Mouse (Mus musculus) right cerebral cortex, adult 2 months (tissue): ENCODE measurements around the gene Gm17018.
A peak's percentile ranks its signal among the peaks of the same experiment; 100 is the strongest.

Experiments used
- DNase-seq, 2 experiments: peaks; one replicate each; pipeline ENCODE4 v3.0.0; 2021 to 2022; ENCODE audit warnings: low spot score in 2 of 2

The Gm17018 gene

DNA sequence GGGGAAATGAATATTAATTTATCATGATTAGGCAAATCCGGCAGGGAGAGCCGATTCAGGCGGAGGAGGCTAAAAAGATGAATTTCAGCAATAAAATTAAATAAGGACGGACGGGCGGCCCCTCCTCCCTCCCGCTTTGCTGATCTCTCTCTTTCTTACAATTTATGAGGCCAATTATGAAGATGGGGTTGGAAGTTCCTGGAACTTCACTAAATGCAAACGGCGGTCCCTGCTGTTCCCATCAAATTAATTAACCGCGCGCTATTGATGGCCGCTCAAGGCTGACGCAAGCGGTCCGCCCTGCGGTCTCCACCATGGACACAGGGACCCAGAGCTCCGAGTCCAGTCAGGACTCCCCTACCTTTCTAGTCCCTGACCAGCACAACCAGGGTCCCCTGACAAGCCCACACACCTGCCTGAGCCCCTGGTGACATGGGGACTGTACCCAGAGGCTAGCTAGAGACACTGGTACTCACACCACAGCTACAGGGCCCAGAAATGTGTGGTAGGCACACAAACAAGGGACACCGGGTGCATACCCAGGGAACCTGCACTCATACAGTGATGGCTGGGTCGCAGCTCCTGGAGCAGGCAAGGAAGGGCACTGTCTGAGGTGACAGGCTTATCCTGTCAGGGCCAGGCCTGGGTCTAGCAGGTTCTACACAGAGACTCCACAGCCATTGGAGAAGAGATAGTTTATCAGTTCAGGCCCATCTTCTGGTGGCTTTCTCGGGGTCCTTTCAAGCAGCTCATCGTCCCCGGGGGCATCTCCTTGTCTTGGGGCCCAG, 11.1 kb upstream of the Gm17018 start:
- no peak for DNase-seq

GRCm38 (mm10) chr19:45549948-45550347, 10.5 kb upstream of the Gm17018 start:
- no peak for DNase-seq

DNA sequence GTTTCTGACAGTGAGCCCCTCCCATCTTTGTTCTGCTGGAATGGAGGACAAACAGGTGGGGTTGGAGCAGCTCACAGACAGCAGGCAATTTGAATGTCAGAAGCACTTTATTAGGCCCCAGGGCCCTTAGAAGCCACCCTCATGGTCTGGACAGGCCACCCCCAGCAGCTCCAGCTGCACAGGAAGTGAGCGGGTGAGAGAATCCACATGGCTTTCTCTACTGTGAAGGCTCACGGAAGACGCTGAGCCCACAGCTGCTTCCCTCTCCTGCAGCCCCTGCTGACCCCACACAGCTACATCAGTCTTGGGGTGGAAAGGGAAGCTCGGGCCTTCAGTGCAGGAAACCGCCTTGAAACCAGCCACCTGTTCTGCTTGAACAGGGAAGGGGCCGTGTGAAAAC, 8.2 kb upstream of the Gm17018 start:
- DNase-seq, result no peak

GRCm38 (mm10) chr19:45554136-45554535, 6.3 kb upstream of the Gm17018 start:
- no peak for DNase-seq

DNA sequence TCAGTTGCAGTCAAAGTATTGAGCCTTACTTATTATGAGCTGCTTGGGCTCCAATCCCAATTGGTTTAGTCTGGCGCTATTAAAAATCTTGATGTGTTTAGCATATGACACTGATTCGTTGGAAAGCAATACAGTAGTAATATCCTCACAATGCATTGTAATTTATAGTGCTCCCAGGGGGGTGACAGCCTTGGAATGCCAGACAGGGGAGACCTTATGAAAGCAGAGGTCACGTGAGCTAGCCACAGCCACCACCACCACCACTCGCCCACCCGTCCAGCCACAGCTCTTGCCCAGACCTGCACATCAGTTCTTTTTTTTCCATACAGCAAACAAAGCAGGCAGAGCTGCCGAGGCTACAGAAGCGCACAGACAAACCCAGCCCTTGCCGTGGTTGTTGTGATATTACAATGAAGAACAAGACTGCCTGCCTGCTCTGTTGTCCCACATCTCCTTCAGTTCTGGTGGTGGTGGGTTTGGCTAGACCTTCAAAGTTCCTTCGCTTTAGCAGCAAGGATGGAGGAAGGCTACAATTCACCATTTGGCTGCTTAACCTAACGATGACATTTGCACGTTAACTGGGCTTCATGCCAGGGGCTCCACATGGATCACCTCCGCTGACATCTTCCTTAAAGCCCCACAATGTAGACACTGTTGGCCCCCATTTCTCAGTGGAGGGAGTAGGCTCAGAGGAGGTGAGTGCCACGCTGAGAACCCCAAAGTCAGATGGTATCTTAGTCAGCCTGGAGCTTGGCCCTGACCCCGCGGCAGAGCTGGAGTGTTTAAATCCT, 5.7 kb downstream of the Gm17018 start:
- DNase-seq, result no peak

- no peak for DNase-seq
Observed at GRCm38 (mm10) chr19:45567367-45567766, 7.0 kb downstream of the Gm17018 start.

- no peak for DNase-seq
Observed at GRCm38 (mm10) chr19:45573033-45573432, 12.6 kb downstream of the Gm17018 start.

GRCm38 (mm10) chr19:45573861-45574267, 13.4 kb downstream of the Gm17018 start:
- DNase-seq, result peak; percentile 79 to 80

DNA sequence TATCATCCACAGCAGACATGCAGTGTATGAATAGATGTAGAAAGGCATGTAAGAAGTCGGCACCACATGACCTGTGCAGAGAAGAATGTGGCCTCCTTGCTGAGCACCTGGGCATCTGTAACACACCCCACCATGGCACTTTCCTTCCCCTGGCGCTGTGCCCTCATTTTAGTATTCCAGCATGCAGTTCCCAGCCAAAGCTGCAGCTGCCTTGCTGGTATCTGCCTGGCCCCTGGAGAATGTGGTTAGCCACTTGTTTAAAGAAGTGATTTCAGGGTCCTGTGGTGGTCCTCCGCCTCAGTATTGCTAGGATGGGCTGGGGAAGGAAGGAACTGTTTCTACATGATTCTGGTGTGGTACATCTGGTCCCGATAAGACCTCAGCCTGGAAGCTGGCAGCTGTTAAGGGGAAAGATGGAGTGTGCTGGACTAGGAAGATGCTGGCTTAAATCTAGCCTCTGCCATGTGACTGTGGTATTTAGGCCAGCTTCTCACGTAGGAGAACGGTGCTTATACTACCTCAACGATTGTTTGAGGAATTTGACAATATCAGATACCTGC, 14.0 kb downstream of the Gm17018 start:
- DNase-seq, result no peak

DNA sequence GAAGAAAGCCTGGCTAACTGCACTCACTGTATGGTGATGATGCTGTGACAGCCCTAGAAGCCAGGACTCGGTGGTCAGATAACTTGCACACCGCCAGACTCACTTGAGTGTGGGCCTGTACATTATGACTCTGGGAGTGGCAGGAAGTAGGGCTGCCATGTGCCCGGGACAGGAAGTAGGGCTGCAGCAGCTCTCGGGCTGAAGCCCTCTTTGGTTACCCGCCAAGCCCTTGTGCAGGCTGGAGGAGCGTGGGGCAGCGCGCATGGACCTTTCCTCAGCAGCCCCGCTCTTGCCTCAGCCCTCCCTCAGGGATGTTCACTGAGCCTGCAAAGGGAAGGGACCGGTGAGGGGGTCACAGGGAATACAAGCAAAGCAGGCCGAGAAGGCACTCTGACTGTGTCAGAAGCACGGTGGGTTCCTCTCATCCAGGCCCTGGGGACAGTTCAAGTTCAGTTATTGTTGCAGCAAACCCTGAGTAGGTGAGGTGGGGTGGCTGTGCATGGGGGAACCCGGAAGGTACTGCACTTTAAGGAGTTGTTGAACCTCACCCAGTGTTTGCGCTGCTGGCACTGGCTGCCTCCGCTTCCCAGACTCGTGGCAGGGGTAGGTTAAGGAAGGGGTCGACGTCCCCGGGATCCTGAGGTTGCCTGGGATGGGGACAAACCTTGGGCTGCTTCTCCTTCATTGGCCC, 14.7 kb downstream of the Gm17018 start:
- no peak for DNase-seq

DNA sequence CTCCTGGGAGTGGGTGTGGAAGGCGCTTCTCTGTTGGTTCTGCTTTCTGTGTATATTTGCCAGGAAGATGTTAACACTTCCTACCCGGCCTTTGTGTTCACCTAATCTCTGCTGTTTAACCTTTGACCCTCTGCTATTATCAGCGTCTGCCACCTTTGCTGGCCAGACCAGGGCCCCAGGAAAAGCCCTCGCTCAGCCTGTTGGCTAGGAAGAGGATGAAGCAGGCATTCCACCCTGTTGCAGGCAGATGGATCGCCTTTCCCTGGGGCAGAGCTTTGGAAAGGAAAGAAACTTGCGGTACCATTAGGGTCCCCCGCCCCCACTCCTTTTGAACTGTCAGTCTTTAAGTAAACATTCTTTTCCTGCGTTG, 15.2 kb downstream of the Gm17018 start:
- DNase-seq, result no peak

DNA sequence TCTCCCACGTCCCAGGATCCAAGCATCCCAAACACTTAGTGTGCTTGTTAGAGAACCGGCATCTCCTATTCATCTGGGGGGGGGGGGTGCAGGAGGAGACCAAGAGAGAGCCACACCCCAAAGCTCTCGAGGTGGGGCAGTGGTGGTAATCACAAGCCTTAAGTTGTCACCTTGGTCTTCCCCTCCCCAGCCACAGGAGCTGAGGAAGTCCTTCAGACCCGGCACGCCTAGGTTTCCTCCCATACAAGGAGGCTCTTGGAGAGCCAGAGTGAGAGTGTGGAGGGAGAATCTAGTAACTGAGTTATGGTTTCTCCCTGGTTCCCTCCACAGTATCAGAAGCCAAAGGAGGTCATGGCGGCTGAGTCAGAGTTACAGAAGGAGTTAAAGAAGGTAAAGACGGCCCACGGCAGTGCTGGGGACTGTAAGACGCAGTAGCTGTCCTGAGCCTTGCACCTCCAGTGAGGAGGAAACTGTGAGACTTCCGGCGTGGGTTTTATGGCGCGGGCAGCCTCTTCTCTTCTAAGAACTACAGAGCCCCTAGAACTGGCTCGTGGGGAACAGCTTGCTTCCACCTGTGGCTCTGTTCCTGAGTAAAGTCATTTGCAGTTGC, 16.8 kb downstream of the Gm17018 start:
- no peak for DNase-seq

- no peak for DNase-seq
Observed at GRCm38 (mm10) chr19:45578976-45579375, 18.6 kb downstream of the Gm17018 start.

- no peak for DNase-seq
Observed at GRCm38 (mm10) chr19:45579416-45579815, 19.0 kb downstream of the Gm17018 start.

DNA sequence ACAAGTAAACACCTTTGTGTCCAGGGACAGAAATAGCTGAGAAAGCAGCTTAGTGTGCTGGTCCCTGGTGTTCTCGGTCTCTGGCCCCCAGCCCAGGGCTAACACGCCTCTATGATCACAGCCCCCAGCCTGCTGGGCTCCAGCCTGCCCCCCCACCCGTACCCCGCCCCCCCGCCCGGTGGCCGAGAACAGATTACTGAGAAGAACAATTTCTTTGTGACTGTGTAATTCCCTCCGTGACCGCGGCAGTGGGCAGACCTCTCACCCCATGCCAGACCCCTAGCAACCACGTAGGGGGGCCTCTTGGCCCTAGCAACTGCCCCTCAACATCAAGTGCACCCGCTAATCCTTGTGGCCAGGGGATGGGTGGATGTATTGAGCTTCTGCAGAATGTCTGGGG, 19.8 kb downstream of the Gm17018 start:
- no peak for DNase-seq

- peak; percentile 39 to 46 for DNase-seq
Observed at GRCm38 (mm10) chr19:45581257-45581656, 20.8 kb downstream of the Gm17018 start.

DNA sequence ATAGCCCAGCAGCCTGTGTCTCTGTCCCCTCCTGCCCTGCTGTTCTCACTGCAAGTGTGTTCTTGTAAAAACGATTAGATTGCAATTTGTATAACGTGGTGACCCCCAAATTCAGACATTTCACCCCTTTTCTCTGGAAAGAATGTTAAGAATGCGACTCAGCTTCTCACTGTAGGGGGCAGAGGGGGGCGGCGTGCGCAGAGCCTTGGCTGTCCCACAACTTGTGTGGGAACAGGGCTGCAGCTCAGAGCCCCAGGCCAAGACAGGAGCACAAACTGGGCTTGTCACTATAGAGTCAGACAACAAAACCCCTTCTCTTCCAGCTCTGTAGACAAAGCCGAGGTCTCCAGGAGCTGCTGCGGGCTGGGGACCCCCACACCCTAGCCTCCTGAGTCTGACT, 21.7 kb downstream of the Gm17018 start:
- DNase-seq, result no peak

- no peak for DNase-seq
Observed at GRCm38 (mm10) chr19:45583136-45583535, 22.7 kb downstream of the Gm17018 start.

DNA sequence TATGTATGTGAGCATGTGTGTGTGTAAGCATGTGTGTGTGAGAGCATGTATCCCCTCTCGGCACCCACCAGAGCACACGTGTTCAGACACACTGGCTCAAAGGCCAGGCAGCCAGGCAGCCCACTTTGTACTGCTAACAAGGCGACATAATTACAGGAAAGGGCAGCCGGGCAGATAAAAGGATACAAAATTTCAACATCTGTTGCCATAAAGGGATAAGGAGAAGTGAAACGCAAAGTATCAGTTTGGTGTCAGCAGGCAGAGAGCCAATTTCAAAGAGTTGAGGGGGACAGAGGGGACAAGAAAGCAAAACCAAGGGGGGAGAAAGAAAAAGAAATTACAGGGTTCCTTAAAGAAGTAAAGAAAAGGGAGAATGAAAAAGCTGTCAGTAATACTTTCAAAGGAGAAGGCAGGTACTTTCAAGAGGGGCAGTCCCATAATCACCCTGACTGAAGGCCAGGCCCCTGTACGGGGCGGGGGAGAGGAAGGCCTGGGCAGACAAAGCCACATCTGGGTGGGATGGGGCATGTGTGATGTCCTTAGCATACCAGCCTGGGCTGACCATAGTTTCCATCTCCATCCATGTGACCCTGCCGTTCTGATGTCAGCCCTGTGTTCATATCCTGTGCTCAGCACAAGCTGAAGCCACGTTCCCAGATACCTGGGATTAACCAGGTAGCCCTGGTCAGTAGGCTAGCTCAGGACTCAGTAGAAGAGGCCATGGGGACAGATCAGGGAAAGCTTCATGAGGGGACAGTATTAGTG, 24.6 kb downstream of the Gm17018 start:
- DNase-seq, result no peak

- no peak for DNase-seq
Observed at GRCm38 (mm10) chr19:45586850-45587249, 26.4 kb downstream of the Gm17018 start.
